Mouse (Mus musculus): Measurements from ENCODE around the gene Srp54c. TPM values are rescaled to one million over a fixed set of nuclear protein-coding genes. Genes with fewer than 3 reads are reported as not detected.

Gene Srp54c
- polyA plus RNA-seq (2014; fragmentation: Illumina TruSeq; extraction: RNeasy Lipid Tissue Mini Kit (QIAGEN cat#74804); ENCODE audit: low read depth, low replicate concordance): 229 TPM

DNA sequence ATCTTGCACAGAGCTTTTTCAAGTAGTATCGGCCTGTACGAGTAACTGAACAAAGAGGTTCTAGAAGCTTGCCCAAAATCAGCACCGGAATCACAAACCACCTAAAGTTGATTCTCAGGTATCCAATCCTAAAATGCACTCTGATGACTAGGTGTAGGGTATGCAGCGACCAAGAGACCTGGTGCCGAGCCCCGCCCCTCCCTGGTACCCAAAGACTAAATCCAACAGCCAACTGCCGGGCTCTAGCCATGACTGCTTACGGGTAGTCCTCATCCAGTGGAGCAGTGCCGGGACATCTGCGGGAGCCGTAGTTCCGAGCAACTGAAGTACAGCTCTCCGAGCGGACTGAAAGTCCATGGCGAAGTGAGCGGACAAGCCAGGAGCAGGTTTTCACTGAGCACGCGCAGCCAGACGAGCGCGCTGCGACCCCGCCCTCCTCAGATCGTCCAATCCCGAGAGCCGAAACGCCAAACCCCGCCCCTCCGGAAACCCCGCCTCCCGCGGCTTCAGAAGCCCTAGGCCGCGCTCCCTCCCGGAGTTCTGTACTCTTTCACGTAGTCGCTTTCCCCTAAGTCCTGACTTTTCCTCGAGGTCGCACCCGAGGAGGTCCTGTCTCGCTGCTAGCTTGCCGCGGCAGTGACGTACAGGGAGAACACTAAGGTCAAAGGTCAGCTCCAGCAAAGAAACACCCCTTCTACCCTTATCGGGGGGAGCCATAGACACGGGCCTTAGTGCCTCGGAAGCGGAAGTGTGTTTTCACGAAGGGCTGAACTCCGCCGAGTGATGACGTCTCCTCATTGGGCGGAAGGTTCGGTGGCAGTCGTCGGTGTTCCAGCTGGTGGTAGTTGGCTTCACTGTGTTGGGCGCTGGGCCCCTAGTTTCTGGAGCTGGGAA, at the start of gene Srp54c:
Gene Srp54c, plus strand, starts transcription at position 543 of the 894 bp plus-strand sequence.

DNA sequence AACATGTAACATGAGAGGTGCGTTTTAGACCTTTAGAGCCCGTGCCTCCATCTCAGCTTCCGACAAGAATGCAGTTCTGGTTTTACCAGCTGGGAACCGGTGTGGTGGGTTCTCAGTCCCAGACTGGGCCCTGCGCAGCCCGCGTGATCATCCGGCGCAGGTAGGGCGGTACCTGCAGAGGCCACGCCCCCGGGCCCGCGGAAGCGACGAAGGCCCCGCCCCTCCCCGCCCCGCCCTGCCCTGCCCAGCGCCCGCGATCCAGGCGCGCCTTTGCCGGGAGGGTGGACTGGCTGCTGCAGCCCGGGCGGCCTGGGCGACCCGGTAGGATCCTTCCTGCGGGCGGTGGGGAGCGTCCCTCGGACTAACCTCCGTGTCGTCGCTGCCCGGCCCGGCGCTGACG, 30.7 kb upstream of the Srp54c start, which contains the start of gene 1700047I17Rik2:
Gene 1700047I17Rik2, plus strand, starts transcription at position 287 of the 400 bp plus-strand sequence.

DNA sequence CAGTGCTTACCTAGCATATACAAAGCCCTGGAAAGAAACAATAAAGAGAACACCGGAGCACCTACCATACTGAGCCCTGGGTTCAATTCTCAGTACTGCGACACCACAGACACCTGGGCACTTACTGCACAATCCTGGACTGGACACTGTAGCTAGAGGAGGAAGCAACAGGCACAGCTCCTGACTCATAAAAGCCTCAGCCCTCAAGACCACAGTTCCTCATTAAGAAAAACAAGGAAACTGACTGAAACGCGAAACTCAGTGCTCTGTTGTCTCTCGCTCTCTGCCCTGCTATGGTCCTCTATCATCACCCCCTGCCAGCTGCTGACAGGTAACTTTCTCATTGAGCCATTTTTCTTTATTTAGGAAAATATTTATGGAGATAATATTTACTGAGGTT, 69.4 kb downstream of the Srp54c start, which contains the start of gene 1110008L16Rik:
Gene 1110008L16Rik, plus strand, starts transcription at position 242 of the 400 bp plus-strand sequence.

DNA sequence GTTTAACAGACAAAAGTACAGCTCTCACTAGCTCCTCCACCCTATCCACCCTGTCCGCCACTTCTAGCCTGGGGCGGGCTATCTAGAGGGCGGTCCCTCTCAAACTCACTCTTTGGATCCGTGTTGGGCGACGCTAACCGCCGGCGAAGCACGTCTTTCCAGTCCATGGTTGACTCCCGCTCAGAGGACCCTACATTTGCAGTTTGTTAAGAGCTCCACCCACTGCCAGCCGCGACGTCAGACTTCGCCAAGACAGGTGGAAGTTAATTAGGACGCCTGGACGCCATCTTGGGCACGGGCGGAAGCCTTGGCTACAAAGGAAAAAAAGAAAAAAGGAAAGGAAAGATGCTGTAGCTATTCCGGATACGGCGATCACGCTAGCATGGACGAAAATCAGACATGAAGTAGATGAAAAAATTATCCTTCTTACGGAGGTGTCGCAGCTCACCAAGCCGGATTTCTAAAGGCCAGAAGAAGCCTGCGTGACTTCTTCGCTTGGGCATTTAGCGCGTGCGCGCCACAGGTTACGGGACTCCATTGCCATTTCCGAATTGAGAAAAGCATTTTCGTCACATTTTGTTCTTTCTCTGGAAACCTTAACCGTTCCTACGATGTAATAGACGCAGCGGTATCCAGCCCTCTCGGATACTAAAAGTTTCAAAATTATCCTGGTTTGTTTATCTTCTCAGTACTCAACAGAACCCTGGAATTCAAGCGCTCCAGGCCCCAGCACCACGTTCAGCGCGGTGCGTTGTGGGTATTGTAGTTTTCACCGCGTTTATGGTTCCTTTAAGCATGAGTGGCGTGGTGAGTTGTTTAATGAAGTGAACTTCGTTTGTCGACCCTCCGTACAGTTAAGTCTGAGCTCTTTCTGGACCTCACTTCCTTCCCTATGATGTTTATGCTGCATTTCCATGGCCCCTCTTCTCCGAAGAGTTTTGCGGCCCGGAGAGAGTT, 72.8 kb downstream of the Srp54c start, which contains the start of gene Ppp2r3c:
Gene Ppp2r3c, minus strand, starts transcription at position 514 of the 957 bp plus-strand sequence.

Other genes with a start within 250 kb of the Srp54c start
- not detected for gene Gm20403, start 243.6 kb upstream of the Srp54c start, polyA plus RNA-seq (2014; fragmentation: Illumina TruSeq; extraction: RNeasy Lipid Tissue Mini Kit (QIAGEN cat#74804); ENCODE audit: low read depth, low replicate concordance)
- gene Baz1a, start 215.8 kb upstream of the Srp54c start, polyA plus RNA-seq (2014; fragmentation: Illumina TruSeq; extraction: RNeasy Lipid Tissue Mini Kit (QIAGEN cat#74804); ENCODE audit: low read depth, low replicate concordance): 154 TPM
- 16.5 TPM for gene 2700097O09Rik, start 150.1 kb upstream of the Srp54c start, polyA plus RNA-seq (2014; fragmentation: Illumina TruSeq; extraction: RNeasy Lipid Tissue Mini Kit (QIAGEN cat#74804); ENCODE audit: low read depth, low replicate concordance)
- gene Srp54a, start 149.9 kb upstream of the Srp54c start, polyA plus RNA-seq (2014; fragmentation: Illumina TruSeq; extraction: RNeasy Lipid Tissue Mini Kit (QIAGEN cat#74804); ENCODE audit: low read depth, low replicate concordance): 945 TPM
- gene Fam177a, start 105.7 kb upstream of the Srp54c start, polyA plus RNA-seq (2014; fragmentation: Illumina TruSeq; extraction: RNeasy Lipid Tissue Mini Kit (QIAGEN cat#74804); ENCODE audit: low read depth, low replicate concordance): 102 TPM
- gene Srp54b, start 75.1 kb upstream of the Srp54c start, polyA plus RNA-seq (2014; fragmentation: Illumina TruSeq; extraction: RNeasy Lipid Tissue Mini Kit (QIAGEN cat#74804); ENCODE audit: low read depth, low replicate concordance): 2.3 TPM
- not detected for gene 1700047I17Rik2, start 30.6 kb upstream of the Srp54c start, polyA plus RNA-seq (2014; fragmentation: Illumina TruSeq; extraction: RNeasy Lipid Tissue Mini Kit (QIAGEN cat#74804); ENCODE audit: low read depth, low replicate concordance)
- 14.2 TPM for gene 1110008L16Rik, start 69.4 kb downstream of the Srp54c start, polyA plus RNA-seq (2014; fragmentation: Illumina TruSeq; extraction: RNeasy Lipid Tissue Mini Kit (QIAGEN cat#74804); ENCODE audit: low read depth, low replicate concordance)
- 82.7 TPM for gene Ppp2r3c, start 72.8 kb downstream of the Srp54c start, polyA plus RNA-seq (2014; fragmentation: Illumina TruSeq; extraction: RNeasy Lipid Tissue Mini Kit (QIAGEN cat#74804); ENCODE audit: low read depth, low replicate concordance)
- gene Psma6, start 154.1 kb downstream of the Srp54c start, polyA plus RNA-seq (2014; fragmentation: Illumina TruSeq; extraction: RNeasy Lipid Tissue Mini Kit (QIAGEN cat#74804); ENCODE audit: low read depth, low replicate concordance): 1,545 TPM